Mouse (Mus musculus): Measurements from ENCODE around the gene Dchs1.
"Not testable (repeated sequence)": the region's sequence is repeated elsewhere in the genome, so short reads cannot be mapped to it uniquely, and the experiment has no call there.

Gene Dchs1

DNA sequence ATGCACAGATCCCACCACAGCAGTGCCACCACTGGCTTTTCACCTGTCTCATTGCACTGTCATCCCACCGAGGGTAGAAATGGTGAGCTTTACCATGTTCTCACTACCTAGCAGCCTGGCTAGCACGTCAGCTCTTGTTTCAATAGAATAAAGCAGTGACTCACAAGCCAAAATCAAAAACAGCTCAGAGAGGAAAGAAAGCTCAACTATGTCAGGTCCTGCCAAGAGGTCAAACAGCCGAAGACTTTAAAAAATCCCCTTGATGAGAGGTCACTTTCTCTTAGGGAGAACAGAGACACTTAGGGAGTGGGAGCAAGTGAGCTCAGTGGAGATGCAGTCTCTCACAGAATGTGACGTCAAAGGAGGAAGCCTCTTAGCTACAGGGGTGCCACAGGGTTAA is 3.6 kb downstream of the Dchs1 start:
- peak; percentile 47 for DNase-seq (ENCODE audit: low read depth)

GRCm38 (mm10) chr7:105778553-105779265 is 8.7 kb downstream of the Dchs1 start:
- peak; percentile 83 for DNase-seq (ENCODE audit: low read depth)

DNA sequence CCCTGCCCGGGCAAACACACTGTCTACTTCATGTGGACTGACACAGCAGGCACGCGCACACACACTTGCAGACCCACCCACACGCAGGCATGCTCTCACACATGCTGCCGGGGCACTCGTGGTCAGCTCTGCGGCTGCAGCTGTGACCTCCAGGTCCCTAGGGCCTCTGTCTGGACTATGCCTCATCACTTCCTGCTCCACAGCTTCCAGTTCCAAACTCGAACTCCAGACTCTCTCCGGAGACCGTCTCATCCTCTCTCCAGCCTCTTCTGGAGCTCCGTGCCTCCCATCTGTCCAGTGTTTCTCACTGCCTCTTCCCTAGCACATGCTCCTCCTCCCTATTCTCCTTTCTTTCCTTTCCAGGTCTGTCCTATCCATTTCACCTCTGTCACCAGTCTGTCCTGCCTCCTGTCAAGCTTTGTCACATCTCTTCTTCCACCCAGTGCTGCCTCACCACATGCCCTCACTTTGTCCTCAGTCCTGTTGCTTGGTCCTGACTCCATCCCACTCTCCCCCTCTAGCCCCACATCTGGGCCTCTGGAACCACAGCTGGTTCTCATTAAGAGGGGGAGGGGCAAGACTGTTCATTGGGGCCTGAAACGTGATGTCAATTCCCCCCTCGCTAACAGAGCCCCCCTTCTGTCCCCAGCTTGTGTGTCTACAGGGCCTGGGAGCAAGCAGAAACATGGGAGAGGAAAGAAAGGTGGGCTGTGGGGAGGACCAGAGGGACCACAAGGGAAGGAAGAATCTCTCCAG is 9.5 kb downstream of the Dchs1 start:
- DNase-seq (ENCODE audit: low read depth): peak; percentile 91

GRCm38 (mm10) chr7:105777316-105777715 is 10.1 kb downstream of the Dchs1 start:
- no peak for DNase-seq (ENCODE audit: low read depth)

- no peak for DNase-seq (ENCODE audit: low read depth)
Observed at GRCm38 (mm10) chr7:105776026-105776425, 11.4 kb downstream of the Dchs1 start.

DNA sequence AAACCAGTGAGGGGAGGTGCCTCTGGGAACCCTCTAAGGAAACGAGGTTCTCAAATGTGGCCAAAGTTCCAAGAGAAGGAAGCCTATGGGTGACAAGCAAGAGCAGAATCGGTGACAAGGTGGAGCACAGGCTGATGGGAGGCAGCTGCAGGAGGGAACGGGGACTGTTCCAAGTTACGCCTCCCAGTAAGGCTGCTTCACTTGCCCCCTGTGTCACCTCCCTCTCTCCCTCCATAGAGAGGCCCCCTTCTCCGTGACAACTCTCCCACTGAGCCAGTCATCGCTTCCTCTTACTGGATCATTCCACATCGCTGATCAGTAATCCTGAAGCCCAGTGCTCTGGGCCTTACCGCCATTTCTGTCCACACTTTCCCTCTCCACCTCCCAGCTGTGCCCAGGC is 12.8 kb downstream of the Dchs1 start:
- DNase-seq (ENCODE audit: low read depth): no peak

- no peak for DNase-seq (ENCODE audit: low read depth)
Observed at GRCm38 (mm10) chr7:105773041-105773440, 14.4 kb downstream of the Dchs1 start.

- DNase-seq (ENCODE audit: low read depth): no peak
Observed at GRCm38 (mm10) chr7:105772331-105772730, 15.1 kb downstream of the Dchs1 start.

DNA sequence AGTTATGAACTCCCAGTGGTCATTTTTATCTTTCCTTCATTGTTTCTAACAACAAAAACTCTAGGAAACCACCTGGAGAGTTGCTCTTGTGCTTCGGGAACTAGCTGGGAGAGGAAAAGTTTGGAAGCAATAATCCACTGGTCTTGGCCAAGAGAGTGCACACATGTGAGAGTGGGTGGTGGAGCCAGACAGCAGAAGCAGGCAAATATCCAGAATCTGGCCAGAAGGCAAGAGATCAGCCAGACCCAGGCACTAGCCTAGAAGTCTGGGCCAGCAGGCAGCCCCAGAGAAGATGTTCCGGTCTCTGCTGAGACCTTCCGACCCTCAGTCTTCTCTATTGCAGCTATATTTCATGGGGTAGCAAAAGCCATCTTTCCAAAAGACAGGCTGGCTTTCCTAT is 17.5 kb downstream of the Dchs1 start:
- DNase-seq (ENCODE audit: low read depth): peak; percentile 33

DNA sequence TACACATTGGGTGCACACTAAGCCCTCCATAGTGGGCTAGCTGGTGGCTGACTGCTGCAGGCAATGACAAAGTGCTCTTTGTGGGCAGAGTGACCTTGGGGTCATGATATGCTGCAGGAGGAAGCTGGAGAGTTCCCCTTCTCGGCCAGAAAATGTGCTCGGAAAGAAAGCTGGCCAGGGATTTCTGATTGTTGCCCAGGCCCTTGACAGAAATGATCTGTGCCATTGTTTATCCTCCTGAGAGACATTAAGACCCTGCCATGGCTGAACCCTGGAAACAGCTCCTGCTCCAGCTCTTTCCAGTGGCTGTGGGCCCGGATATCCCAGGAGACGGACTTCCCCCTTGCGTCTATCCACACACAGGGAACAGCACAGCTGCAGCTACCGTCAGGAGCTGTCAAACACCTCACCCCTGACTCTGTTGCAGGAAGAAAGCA is 19.7 kb downstream of the Dchs1 start:
- DNase-seq (ENCODE audit: low read depth): no peak

GRCm38 (mm10) chr7:105764331-105764730 is 23.1 kb downstream of the Dchs1 start:
- no peak for DNase-seq (ENCODE audit: low read depth)

DNA sequence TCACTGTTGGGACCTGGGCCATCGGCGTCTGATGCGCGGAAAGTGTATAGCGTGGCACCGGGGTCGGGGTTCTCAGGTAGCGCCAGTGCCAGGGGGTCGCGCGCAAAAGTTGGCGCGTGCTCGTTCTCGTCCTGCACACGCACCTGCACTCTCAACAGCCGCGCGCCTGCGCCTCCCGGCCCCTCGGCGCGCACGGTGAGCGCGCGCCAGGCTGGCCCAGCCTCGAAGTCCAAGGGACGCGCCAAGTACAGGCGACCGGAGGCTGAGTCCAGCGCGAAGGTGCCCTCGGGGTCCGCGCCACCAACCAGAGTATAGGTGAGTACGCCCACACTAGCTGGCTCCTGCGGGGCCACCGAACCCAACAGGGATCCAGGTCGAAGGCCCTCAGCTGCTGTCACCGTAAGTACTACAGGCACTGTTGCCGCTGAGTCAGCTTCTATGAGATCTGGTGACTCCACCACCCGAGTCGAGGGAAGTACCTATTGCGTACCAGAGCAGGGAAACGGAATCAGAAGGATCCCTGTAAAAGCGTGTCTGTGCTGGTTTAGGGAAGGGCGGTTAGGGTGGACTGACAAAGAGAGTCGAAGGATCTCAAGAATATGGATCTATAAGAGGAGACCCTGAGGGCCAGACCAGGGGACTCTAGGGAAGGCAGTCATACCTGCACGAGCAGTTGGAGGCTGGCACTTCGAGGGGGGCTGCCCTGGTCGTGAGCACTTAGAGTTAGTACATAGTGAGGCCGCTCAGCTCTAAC is 24.8 kb downstream of the Dchs1 start:
- DNase-seq (ENCODE audit: low read depth): no peak

GRCm38 (mm10) chr7:105761813-105762484 is 25.5 kb downstream of the Dchs1 start:
- no peak for DNase-seq (ENCODE audit: low read depth)

DNA sequence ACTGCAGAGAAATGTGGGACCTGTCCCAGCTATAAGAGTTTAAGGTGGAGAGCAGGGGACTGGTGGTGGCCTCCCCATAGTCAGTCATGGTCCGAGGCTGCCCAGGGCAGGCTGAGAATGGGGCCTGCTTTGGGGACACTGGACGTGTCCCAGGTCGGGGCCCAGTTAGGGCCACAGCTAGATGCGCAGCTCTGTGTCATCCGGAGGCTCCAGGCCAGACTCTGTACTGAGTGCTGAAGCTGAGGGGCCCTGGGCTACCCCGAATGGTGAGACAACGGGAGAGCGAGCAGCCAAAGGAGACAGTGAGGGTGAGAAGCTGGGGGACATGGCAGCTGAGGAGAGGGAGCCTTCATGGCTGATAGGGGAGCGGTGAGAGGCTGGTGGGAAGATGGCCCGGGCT is 34.2 kb downstream of the Dchs1 start:
- no peak for DNase-seq (ENCODE audit: low read depth)

- no peak for DNase-seq (ENCODE audit: low read depth)
Observed at GRCm38 (mm10) chr7:105752716-105753115, 34.7 kb downstream of the Dchs1 start.

GRCm38 (mm10) chr7:105751491-105752433 is 35.7 kb downstream of the Dchs1 start, which contains the start of gene Tpp1:
Gene Tpp1 (minus strand): TSS chr7:105752235.
- DNase-seq (ENCODE audit: low read depth): peak; percentile 94

DNA sequence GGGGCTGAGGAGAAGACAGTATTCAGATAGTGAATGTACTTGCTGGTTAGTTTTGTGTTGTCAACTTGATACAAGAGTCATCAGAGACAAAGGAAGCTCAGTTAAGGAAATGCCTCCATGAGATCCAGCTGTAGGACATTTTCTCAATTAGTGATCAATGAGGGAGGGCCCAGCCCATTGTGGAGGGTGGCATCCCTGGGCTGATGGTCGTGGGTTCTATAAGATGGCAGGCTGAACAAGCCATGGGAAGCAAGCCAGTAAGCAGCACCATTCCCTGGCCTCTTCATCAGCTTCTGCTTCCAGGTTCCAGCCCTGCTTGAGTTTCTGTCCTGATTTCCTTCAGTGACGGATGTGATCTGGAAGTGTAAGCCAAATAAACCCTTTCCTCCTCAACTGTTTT is 39.7 kb downstream of the Dchs1 start:
- no peak for DNase-seq (ENCODE audit: low read depth)

DNA sequence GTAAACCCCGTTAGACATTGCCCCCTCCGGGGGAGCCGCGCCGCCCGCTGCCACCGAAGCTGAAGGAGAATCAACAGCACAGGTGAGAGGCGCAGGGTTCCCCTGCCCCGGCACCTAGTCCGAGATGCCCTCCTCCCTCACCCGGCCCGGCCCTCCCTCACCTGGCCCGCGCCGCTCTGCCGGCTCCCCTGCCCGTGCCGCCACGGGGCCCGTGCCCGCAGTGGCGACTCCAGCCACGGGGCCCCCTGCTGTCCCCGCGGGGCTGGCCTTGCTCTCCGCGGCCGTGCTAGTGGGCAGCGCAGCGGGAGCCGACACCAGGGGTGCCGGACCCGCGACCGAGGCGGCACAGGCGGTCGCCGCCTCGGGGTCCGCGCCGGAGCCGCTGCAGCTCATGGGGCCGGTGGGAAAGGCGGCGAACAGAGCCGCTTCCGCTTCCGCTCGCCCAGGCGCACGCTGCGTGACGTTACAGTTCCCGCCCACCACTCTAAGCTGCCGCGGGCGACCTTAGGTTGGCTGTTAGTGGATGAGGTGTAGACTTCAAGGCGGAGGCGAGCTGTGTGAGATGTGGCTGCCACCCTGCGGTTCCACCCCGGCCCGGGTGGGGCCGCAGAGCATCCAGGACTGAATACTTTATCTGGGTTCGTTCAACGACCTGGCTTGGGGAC is 43.4 kb downstream of the Dchs1 start, which contains the start of gene Taf10:
TSS of gene Taf10 (minus strand) at position 436 of the 665 bp plus-strand sequence.
- peak; percentile 91 for DNase-seq (ENCODE audit: low read depth)

- DNase-seq (ENCODE audit: low read depth): not testable (repeated sequence)
Observed at GRCm38 (mm10) chr7:105743246-105743925, 44.1 kb downstream of the Dchs1 start.
